Mouse (Mus musculus): ENCODE results near the gene Dhx32.

DNA sequence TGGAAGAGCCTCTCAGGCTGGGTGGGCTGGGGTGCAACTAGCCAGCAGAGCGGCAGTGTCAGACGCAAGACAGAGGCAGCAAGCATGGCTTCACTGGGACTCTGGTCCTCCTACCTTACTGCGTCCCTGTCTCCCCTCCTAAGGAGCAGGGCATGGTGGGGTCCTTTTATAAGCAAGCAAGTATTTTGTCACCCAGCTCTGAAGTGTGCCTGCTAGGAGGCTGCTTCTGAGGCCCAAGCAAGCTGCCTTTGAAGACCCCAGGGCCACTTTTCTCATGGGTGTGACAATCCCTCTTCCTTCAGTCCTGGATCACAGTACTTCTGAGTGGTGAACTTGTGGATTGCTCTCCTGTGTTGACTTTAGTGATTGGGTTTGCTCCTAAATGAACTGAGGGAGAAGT lies 102.6 kb downstream of the Dhx32 start, which contains the start of gene Mmp21:
- TF ChIP-seq CTCF (IDR thresholded peaks at IDR 0.05) (no peak), EP300 (IDR thresholded peaks at IDR 0.05) (no peak)
